Mouse (Mus musculus): ENCODE measurements at regions not wholly inside any gene's neighbourhood (a gene's known extent, or its start where the extent isn't known, plus 50 kb on each side); places are given as distances from the start of the nearest gene placed in this dataset.
A peak's percentile ranks its signal among the peaks of the same experiment; 100 is the strongest.
"Not testable (repeated sequence)": the region's sequence is repeated elsewhere in the genome, so short reads cannot be mapped to it uniquely, and the experiment has no call there.

DNA sequence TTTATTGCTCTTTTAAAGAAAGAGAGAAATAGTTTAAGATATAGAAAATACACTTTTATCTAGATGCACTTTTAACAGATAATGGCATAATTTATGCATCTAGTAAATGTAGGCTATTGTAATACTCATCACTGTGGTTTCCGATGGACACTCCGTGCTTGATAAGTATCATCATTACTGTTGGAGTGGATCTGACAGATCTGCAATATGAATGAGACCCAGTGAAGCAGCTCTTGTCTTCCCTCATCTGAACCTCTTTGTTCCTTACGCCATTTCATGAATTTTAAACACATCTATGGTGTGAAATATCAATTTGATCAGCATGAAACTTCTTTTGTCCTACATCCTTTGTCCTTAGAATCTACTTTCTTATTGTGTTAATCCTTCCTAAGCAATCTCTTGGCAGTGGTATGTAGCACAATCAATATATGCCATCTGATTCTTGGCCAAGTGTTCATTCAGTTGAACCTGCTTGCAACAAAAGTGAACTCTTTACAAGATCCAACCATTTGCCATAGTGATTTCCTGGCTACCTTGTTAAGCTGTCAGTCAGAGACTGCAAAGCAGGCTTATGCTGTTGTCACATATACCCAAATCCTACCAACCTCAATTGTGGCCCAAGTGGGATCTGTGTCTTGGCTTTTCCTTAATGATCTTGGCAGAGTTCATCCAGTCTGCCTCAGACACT lies 452.0 kb upstream of the Dab2 start:
- DNase-seq (ENCODE audit: low spot score in 2 of 2) = no peak

DNA sequence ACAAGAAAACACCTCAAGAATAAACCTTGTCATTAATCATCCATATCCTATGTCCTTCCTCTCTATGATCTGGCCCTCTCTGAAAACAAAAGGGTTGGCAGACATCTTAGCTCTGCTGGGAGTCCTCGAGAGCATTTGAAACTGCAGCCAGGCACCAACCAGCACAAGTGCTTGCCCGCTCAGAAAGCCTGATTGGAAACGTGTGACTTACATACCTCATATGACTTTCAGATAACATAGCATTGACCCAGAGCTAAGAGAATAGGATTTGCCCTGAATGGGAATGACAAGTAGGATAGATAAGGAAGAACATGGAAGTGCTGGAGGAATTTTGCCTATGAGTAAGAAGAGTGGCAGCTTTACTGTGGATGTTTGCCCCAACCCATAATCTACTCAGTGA lies 447.1 kb upstream of the Dab2 start:
- no peak for DNase-seq (ENCODE audit: low spot score in 2 of 2)

DNA sequence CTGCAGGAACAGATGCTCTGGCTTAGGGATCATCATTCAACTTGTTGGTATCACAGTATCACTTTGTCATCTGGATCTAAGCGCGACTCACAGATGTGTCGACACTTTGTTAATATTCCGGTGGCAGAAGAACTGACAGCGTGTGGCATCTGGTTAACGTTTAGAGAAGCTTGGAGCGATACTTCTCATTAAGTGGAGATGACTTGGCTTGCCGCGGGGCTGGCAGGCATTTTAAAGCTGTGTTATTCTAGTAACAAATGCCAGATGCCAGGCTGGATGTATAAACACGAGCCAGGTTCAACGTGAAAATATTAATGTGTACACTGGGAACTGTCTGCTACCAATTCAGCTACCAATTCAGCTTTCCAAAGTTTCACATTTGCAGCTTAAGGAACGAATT lies 430.3 kb upstream of the Dab2 start:
- DNase-seq (ENCODE audit: low spot score in 2 of 2) = peak; percentile 4 to 7

DNA sequence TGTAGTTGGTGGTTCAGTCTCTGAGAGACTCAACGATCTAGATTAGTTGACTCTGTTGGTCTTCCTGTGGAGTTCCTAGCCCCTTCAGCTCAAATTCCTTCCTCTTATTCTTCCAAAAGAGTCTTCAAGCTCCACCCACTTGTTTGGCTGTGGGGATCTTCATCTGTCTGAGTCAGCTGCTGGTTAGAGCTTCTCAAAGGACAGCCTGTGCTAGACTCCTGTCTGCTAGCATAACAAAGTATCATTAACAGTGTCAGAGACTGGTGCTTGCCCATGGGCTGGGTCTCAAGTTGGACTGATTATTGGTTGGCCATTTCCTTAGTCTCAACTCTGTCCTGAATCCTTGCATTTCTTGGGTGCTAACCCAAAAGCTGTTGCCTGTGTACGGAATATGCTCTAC lies 429.7 kb upstream of the Dab2 start:
- DNase-seq (ENCODE audit: low spot score in 2 of 2) = no peak

DNA sequence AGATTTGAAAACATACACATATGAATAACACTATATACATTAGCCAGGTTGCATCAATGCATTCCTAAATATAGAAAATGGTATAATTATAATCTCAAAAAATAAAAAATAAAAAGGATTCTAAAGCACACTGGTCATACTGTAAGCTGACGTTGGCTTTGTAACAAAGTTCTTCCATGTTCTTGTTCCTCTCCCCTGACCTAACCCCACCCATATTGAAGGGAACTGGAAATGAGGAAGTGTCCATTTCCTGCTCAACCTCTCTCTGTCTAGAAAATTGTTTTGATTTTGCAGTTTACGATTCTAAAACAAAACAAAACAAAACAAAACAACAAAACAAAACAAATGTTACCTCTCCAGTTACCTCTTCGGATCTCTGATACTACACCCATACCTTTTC lies 427.5 kb upstream of the Dab2 start:
- DNase-seq (ENCODE audit: low spot score in 2 of 2) = no peak

DNA sequence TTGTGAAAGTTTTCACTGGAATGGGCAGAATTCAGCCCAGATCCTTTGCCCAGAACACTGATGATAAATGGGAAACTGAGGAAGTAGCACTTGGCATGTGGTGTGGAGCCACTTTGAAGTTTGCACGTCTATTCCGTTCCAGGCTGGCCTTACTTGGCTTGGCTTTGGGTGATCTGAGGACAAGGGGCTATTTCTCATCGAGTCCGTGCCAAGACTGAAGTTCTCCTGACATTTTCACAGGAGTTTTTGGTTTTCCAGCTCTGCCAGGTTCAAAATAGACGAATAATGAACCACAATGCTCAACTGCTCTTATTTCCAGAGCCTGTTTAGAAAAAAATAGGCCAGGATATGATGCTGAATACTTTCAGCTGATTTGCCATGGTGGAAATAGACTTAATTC lies 421.8 kb upstream of the Dab2 start:
- DNase-seq (ENCODE audit: low spot score in 2 of 2) = no peak

DNA sequence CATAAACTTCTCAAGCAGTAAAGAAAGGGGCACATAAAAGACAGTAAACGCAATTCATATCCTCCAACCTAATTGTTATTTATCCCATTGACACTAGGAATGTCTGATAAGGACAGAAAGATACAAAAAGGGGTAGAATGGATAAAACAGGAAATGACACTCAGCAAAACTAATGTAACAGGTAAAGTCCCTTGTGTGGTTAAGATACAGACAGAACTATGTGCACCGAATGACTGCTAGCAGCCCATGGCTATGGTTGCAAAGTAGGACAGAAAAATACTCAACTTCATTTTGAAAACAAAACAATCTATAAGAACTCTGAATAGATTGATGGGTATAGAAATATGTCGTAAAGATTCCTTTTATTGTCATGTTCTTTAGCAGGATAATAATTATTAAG lies 408.4 kb upstream of the Dab2 start:
- no peak for DNase-seq (ENCODE audit: low spot score in 2 of 2)

DNA sequence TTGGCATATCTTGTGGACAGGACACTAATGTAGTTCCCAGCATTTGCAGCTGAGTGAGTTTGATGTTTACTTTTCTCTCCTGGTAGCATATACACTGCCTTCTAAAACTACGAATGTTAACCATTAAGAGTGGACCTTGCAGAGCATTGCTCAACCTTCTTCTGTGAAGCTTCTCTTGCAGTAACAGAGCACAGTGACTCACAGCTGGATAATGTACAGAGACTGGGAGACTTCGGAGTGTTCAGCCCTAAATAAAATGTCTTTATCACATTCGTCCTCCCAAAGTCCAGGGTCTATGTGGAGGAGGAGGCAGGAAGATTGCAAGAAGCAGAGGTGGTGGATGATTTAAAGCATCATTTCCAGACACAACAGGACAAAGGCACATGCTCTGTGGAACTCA lies 407.6 kb upstream of the Dab2 start:
- no peak for DNase-seq (ENCODE audit: low spot score in 2 of 2)

DNA sequence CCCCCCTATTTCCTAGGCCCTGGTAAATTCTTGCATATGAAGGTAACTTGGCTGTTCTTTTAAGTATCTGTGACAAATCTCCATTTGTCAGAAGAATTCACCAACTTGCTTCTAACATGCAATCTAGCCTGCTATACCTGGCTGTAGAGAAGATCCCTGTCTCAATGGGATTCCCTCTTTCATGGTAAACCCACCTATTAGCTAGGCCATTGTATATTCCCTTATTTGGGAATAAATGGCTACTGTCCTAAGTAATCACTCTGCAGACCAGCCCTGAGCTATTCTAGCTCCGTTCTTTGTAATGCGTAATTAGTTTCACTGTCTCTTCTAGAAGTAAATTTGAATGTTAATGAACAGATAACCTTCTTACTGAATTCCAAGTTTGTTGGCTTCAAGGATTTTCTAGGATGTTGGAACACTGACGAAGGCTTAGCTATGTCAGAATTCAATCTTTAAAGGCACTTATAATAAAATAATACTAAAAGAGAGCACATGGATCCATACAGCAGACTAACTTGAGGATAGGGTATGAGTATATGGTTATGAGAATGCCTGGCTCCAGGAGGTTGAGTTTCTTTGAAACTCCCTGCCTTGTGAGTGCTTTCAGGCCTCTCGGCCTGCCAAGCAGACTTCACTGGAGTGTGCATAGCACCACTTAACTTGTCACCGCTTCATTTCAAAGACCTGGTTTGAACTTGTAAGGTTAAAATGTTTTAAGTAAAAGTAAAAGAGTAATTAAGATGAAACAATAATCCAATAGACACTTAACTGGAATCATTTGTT lies 403.7 kb upstream of the Dab2 start:
- not testable (repeated sequence) for DNase-seq (ENCODE audit: low spot score in 2 of 2)

DNA sequence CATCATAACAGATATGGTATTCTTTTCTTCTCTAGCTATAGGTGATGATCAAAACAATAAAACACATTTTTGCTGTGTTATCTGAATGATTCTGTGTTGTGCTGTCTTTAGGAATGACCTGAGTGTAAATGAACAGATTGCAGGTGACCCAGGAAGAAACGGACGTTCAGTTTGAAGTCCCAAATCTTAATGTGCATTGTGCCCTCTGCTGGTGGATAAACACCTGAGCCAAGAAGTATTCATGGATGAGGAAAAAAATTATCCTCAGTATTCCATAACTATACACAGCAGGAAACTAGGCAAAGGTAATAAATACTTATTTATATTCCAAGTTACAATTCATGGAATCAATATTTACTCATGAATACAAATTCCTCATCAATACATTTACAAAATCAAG lies 384.3 kb upstream of the Dab2 start:
- DNase-seq (ENCODE audit: low spot score in 2 of 2) = peak in 1 of 2 experiments; percentile 8

DNA sequence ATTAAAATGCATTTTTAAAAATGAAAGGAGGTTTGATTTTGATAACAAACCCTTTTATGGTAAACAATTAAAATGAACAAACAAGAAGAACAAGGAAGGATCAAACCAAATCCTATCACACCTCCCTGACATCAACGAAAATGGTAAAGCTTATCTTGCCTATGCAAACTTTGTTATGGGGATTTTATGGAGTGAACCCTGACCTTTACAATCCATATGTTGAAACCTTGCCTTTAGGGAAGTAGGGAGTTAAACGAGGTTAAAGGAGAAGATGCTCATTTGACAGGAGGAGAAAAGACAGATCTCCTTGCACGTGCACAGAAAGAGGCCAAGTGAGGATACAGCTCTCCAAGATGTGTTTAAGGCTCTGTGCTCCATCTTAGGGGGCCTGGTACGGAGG lies 379.5 kb upstream of the Dab2 start:
- DNase-seq (ENCODE audit: low spot score in 2 of 2) = no peak

DNA sequence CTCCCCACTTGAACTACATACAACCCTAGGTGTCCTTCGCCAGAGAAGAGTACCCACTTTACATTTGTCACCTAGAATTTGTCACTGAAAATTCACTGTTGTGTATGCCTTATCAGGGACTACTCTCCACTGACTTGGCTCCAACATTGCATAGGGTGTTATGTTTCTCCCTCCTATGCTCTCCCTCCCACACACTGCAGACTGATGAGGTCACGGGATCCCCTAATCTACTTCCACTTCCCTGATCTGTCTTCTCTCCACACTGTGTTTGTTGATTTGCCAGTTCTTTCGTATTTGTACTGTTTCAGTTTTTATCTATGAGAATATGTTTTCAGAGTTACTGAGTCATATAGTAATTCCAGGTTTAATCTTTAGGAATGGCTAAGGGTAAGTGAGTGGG lies 371.8 kb upstream of the Dab2 start:
- no peak for DNase-seq (ENCODE audit: low spot score in 2 of 2)

DNA sequence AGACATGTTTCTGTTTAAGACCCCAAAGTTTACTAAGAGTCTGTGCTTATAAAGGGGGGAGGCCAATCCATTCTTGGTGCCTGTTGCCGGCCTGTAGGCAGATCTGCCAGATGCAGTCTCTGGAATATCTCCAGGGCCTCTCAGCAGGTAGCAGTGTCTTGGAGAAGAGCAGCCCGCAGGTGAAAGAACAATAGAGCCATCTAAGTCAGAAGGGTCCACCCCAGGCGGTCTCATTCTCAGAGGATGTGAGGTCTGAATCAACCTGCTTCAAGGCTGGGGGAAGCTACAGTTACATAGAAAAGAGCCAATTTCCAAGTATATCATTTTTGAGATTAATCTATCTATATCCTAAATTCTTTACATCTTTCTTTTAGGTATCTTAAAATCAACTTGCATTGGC lies 366.0 kb upstream of the Dab2 start:
- no peak for DNase-seq (ENCODE audit: low spot score in 2 of 2)

DNA sequence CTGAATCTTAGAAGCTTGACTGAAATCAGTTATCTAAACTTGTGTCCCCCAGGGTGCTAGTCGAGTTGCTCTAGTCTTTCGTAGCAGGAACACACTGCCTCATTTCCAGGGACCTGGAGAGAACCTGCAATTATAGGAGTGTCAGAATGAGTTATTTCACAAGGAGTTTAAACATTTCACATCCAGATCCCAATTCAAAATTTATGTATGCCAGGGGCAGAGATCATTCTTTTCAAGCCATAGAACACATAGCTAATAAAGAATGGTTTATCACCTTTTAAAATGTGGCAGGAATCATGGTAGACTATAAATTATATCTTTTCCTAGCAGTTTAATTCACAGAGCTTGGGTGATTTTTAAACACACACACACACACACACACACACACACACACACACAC lies 358.6 kb upstream of the Dab2 start:
- no peak for DNase-seq (ENCODE audit: low spot score in 2 of 2)

DNA sequence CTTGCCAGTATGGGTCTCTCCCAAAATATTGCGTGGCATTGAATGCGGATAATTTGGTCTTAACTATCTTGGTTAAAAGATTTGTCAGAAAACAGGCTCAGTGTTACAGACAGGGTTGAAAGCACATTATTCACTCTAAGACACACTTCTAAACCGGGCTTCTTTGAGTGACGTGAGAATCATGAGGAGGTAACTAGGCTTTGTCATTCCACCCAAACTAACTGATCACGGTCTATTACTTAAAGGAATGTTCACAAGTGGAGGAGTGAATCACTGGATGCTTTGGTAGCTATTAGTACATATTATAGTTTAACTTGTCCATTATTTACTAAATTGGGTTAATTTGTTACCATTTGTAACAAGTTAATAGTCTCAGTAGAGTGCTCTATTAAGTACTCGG lies 352.9 kb upstream of the Dab2 start:
- DNase-seq (ENCODE audit: low spot score in 2 of 2) = no peak

DNA sequence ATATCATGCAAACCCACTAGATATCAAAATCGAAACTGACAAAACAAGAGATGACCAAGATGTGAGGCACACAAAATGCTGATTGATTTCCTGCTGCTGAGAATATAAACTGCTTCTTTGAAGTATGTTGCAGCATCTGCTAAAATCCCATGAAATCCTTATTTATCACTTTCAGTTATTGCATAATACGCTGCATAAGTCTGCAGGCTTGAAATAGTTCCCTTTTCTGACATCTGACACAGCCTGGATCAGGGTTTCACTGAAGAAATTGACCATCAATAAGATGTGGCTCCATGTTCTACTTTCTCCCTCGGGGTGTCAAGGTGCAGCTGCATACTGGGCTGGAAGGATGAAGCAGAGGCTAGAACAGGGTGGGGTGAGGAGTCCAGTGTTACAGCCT lies 348.7 kb upstream of the Dab2 start:
- no peak for DNase-seq (ENCODE audit: low spot score in 2 of 2)

DNA sequence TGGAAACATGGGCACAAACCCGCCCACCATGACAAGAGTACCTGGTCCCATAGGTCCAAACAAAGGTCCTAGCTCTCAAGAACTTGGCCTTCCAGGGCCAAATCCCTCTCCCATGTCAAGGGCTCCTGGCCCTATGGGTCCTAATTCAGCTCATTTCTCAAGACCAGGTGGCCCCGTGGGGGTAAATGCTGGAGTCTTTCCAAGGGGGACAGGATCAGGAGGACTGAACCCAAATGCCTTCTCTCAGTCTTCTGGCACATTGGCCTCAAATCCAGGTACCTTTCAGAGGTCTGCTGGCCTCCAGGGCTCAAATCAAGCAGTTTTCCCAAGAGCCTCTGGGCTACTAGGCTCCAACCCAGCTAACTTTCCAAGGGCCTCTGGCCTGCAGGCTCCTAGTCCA lies 347.9 kb upstream of the Dab2 start:
- not testable (repeated sequence) for DNase-seq (ENCODE audit: low spot score in 2 of 2)

DNA sequence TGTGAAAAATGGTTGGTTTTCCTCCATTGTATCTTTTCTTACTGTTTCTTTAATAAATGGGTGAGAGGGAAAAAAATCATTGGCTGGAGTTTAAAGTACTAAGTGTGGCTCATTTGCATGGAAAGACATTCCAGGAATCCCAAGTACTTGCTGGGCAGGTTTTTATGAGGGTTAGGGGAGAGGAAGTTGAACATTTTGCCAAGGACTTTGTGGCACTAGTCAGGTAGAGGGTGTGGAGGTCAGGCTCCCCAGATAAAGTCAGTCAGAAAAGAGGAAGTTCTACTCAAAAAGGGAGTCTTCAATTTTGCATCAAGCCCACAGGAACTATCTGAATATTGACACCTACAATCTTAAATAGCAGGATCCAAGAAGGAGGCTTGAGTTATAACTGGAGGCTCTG lies 346.5 kb upstream of the Dab2 start:
- no peak for DNase-seq (ENCODE audit: low spot score in 2 of 2)

DNA sequence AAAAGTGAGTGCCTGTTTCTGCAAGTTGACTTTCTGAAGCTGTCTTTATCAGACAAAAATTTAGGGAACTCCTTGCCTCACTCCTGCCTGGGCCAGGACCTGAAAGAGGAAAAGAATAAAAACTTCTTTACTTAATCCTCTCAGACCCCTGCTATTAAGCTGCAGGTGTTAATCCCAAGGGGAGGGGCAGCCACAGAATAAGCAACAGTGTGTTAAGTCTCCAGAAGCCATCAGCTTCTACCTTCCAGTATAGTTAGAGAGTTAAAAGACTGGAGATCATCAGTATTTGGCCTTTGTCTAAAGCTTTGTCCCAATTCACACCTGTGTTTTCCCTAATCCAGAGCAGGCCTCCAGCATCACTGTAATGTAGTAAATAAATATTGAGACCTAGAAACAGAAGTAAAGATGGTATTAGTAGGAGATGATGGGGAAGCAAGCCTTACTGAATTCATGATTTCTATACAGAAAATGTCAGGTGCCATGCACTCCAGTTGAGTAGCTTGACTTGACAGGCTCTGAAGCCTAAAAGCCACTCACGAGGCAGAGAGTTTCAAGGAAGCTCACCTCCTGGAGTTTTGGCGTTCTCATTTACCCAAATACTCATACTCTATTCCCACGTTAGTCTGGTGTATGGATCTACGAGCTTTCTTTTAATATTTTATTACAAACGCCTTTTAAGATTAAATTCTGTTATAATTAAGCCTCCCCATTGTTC lies 308.1 kb upstream of the Dab2 start:
- DNase-seq (ENCODE audit: low spot score in 2 of 2) = no peak

DNA sequence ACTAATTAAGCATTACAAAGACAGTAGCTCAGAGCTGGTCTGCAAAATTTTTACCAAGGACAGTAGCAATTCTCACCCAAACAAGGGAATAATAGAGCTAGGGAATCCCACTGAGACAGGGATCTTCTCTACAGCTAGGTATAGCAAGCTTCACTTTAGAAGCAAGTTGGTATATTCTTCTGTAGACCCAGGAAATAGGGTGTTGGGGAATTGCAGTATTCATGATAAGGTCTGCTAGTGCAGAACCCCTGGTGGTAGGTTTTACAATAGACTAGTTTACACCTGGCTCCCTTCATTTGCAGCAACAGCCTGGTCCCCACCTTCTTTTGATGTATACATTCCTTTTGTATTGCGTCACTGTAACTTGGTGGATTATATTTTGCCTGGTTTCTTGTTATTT lies 307.4 kb upstream of the Dab2 start:
- DNase-seq (ENCODE audit: low spot score in 2 of 2) = not testable (repeated sequence)

DNA sequence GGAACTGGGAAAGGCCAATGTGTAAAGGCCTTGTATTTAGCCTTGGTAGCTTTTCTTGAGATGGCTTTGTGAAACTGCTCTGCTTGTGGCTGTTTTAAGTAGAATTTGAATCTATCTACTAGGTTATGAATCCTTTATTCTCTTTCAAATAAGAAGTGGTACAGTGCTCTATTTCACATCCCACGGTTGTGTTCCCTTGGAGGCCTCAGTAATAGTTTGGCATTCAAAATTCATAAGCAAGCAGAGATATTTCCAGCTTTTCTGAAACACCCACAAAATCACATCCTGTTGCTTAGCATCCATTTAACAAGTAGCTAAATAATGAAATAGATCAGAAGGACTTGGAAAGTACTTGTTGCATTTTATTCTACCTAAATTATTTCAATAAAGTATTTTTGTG lies 298.8 kb upstream of the Dab2 start:
- DNase-seq (ENCODE audit: low spot score in 2 of 2) = peak in 1 of 2 experiments; percentile 4

DNA sequence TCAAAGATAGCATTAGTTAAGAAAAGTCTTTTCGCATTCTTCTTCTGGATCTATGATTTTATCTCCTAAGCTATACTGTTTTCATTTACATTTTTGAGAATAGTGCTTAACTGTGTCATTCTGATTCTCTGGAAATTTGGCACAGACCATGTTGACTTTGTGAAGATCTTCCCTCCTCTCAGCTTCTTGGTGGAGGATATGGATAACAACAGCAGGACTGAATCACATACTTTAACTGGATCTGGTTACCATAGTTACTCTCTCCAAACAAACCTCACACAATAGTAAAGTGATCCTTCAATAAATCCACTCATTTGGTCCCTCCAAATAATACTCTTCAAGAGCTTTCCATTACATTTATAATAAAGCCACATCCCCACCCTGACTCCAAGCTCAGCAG lies 298.2 kb upstream of the Dab2 start:
- no peak for DNase-seq (ENCODE audit: low spot score in 2 of 2)

DNA sequence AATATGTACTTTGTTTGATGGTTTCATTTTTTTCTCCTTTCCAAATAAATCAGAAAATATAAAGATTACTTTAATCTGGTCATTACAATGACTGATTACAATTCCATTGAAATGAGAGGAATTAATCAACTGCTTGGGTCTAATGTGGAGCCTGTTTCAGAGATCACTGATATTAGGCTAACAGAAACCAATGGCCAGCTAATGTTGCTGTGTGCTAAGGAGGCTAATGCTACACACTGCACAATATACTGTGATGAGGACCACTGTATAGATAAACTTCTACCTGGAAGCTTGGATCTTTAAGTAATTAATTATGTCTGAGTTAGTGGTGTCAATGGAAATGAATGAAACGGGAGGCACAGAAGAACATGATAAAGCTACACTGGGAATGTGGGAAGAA lies 284.6 kb upstream of the Dab2 start:
- DNase-seq (ENCODE audit: low spot score in 2 of 2) = no peak
